Mouse (Mus musculus) kidney, postnatal 0 days (tissue): ENCODE results near the gene E130114P18Rik. TPM values are rescaled to one million over a fixed set of nuclear protein-coding genes. Genes with fewer than 3 reads are reported as not detected.

ENCODE experiments used
- ATAC-seq: fragments of 200-750 bp; cut with Nextera tagmentation; replicated peaks from 2 replicates; pipeline ENCODE4 v1.8.0; 2017; ENCODE audit warnings: low read depth, moderate number of reproducible peaks, moderate TSS enrichment, moderate library complexity; ENCODE audit not compliant: low FRiP score
- DNase-seq: peaks from one replicate; pipeline ENCODE4 v3.0.0-alpha.2; 2016; ENCODE audit warnings: low spot score
- H3K27ac ChIP-seq: fragments of 300-500 bp; sonication (generic); 2 replicates; pipeline ENCODE4 v1.5.1; 2014; ENCODE audit warnings: mild to moderate bottlenecking
- H3K27me3 ChIP-seq: fragments of 300-500 bp; sonication (generic); 2 replicates; pipeline ENCODE4 v1.6.1; 2014; ENCODE audit warnings: low read length, mixed read lengths; ENCODE audit not compliant: insufficient read depth
- H3K36me3 ChIP-seq: fragments of 300-500 bp; sonication (generic); 2 replicates; pipeline ENCODE4 v1.6.1; 2014; ENCODE audit warnings: low read length, mixed read lengths; ENCODE audit not compliant: insufficient read depth
- H3K4me1 ChIP-seq: fragments of 300-500 bp; sonication (generic); replicated peaks from 2 replicates; pipeline ENCODE4 v1.6.1; 2014; ENCODE audit warnings: antibody characterized with exemption, low read length, mixed read lengths; ENCODE audit not compliant: insufficient read depth
- H3K4me2 ChIP-seq: fragments of 300-500 bp; sonication (generic); 2 replicates; pipeline ENCODE4 v1.6.1; 2014; ENCODE audit warnings: mild to moderate bottlenecking, low read length, moderate library complexity, mixed read lengths
- H3K4me3 ChIP-seq: fragments of 300-500 bp; sonication (generic); replicated peaks from 2 replicates; pipeline ENCODE4 v1.5.1; 2014; ENCODE audit warnings: low read depth, low read length
- H3K9ac ChIP-seq: fragments of 300-500 bp; sonication (generic); 2 replicates; pipeline ENCODE4 v1.6.1; 2014; ENCODE audit warnings: low read depth, low read length
- H3K9me3 ChIP-seq: fragments of 300-500 bp; sonication (generic); replicated peaks from 2 replicates; pipeline ENCODE4 v1.6.1; 2016; ENCODE audit warnings: low read length, inconsistent platforms, mixed read lengths
- CTCF ChIP-seq: IDR thresholded peaks from 2 replicates; pipeline ENCODE4 v1.5.1; 2016; ENCODE audit warnings: antibody characterized with exemption, low read depth, mild to moderate bottlenecking, moderate library complexity
- WGBS: fragments of 180-500 bp; shearing (Covaris S2); extraction: QIAGEN DNeasy Blood & Tissue Kit; methylation state at CpG from one replicate; pipeline ENCODE4 v1.1.7; 2014; 5-methylcytosine and 5-hydroxymethylcytosine counted together
- polyA plus RNA-seq: library from polyadenylated mRNA; unstranded; fragments of >200 nt; fragmentation: Nextera tagmentation; extraction: Ambion mirVana; gene quantifications from 2 replicates; pipeline ENCODE4 v1.2.1, GENCODE M21; 2015

The E130114P18Rik gene
- polyA plus RNA-seq, 1 experiment from 2014 or later: 0.38 TPM

GRCm38 (mm10) chr4:97771426-97771825, 6.5 kb downstream of the E130114P18Rik start:
- peak overlapping the region; percentile 33 for H3K4me3 ChIP-seq
- H3K9ac ChIP-seq: peak overlapping the region; percentile 50
- DNase-seq (no peak), ATAC-seq (no peak)
- WGBS: 13% methylated on average over 5 of the region's 5 CpGs
- no peaks in the 10 kb centered on the region for H3K27me3 ChIP-seq
- no peak for TF ChIP-seq CTCF
- H3K4me2 ChIP-seq: peak overlapping the region; percentile 70
- no peaks in the 10 kb centered on the region for H3K36me3 ChIP-seq
- peak overlapping the region; percentile 92 for H3K27ac ChIP-seq
- no peaks in the 10 kb centered on the region; the same call in 1 of the 2 replicates for H3K4me1 ChIP-seq
- H3K9me3 ChIP-seq: no peaks in the 10 kb centered on the region

- no peak overlapping the region for H3K9ac ChIP-seq
- no peak overlapping the region for H3K4me2 ChIP-seq
- no peaks in the 10 kb centered on the region for H3K9me3 ChIP-seq
- no peak for TF ChIP-seq CTCF
- H3K27ac ChIP-seq: no peak overlapping the region
- no peaks in the 10 kb centered on the region for H3K27me3 ChIP-seq
- no peaks in the 10 kb centered on the region for H3K36me3 ChIP-seq
- DNase-seq (no peak), ATAC-seq (no peak)
- H3K4me1 ChIP-seq: no peaks in the 10 kb centered on the region
- 80% methylated on average over 1 of the region's 1 CpGs for WGBS
- no peak overlapping the region for H3K4me3 ChIP-seq
Measured at GRCm38 (mm10) chr4:97769861-97770260, 8.0 kb downstream of the E130114P18Rik start.

- no peak for TF ChIP-seq CTCF
Measured at GRCm38 (mm10) chr4:97767516-97767915, 10.4 kb downstream of the E130114P18Rik start.

GRCm38 (mm10) chr4:97767025-97767424, 10.9 kb downstream of the E130114P18Rik start:
- DNase-seq: no peak
- H3K27me3 ChIP-seq: no peaks in the 10 kb centered on the region

More at GRCm38 (mm10) chr4:97767516-97767915, 10.4 kb downstream of the E130114P18Rik start:
- WGBS: 92% methylated on average over 5 of the region's 5 CpGs
- ATAC-seq: no peak
- no peak overlapping the region for H3K4me3 ChIP-seq
- no peak for DNase-seq
- H3K9ac ChIP-seq: no peak overlapping the region
- H3K27ac ChIP-seq: no peak overlapping the region
- no peaks in the 10 kb centered on the region for H3K36me3 ChIP-seq
- H3K4me1 ChIP-seq: no peaks in the 10 kb centered on the region
- no peak overlapping the region for H3K4me2 ChIP-seq
- H3K27me3 ChIP-seq: no peaks in the 10 kb centered on the region
- H3K9me3 ChIP-seq: no peaks in the 10 kb centered on the region

GRCm38 (mm10) chr4:97766100-97766499, 11.8 kb downstream of the E130114P18Rik start:
- Histone ChIP-seq H3K4me3 (no peak overlapping the region), H3K4me1 (no peaks in the 10 kb centered on the region), H3K9me3 (no peaks in the 10 kb centered on the region), H3K36me3 (no peaks in the 10 kb centered on the region), H3K27ac (no peak overlapping the region), H3K9ac (no peak overlapping the region), H3K27me3 (no peaks in the 10 kb centered on the region), H3K4me2 (no peak overlapping the region)
- no peak for ATAC-seq
- no peak for TF ChIP-seq CTCF
- 87% methylated on average over 3 of the region's 3 CpGs for WGBS
- DNase-seq: no peak

More at GRCm38 (mm10) chr4:97767025-97767424, 10.9 kb downstream of the E130114P18Rik start:
- Histone ChIP-seq H3K4me1 (no peaks in the 10 kb centered on the region), H3K27ac (no peak overlapping the region), H3K4me2 (no peak overlapping the region), H3K9ac (no peak overlapping the region), H3K4me3 (no peak overlapping the region), H3K36me3 (no peaks in the 10 kb centered on the region), H3K9me3 (no peaks in the 10 kb centered on the region)
- 84% methylated on average over 4 of the region's 4 CpGs for WGBS
- TF ChIP-seq CTCF: no peak
- no peak for ATAC-seq

- H3K4me1 ChIP-seq: no peaks in the 10 kb centered on the region
- DNase-seq: no peak
- 61% methylated on average over 4 of the region's 4 CpGs for WGBS
- H3K27me3 ChIP-seq: 0 out of 2 replicates have a peak, but pooled peaks cover 3% of the 10 kb centered on the region
- H3K27ac ChIP-seq: 0 out of 2 replicates have a peak overlapping the region, but pooled peaks have one; percentile 19
- no peak overlapping the region for H3K4me3 ChIP-seq
- H3K9ac ChIP-seq: no peak overlapping the region
- H3K4me2 ChIP-seq: no peak overlapping the region
- TF ChIP-seq CTCF: no peak
- no peaks in the 10 kb centered on the region for H3K36me3 ChIP-seq
- H3K9me3 ChIP-seq: no peaks in the 10 kb centered on the region
- ATAC-seq: peak; percentile 90
Measured at GRCm38 (mm10) chr4:97765341-97766020, 12.4 kb downstream of the E130114P18Rik start.
